Mouse (Mus musculus): ENCODE data around the gene Zfp335. TPM values are rescaled to one million over a fixed set of nuclear protein-coding genes. Genes with fewer than 3 reads are reported as not detected.

Zfp335 gene
- total RNA-seq, 2 experiments from 2014 or later = 16.3 to 25.2 TPM

GRCm38 (mm10) chr2:164845782-164846181, 65.8 kb downstream of the Zfp335 start:
- no peak for ATAC-seq (replicated peaks; ENCODE audit: low FRiP score, poor library complexity, severe bottlenecking)

Other genes with a start within 250 kb of the Zfp335 start
- not detected in 2 replicates for gene Wfdc11, start 237.7 kb downstream of the Zfp335 start, total RNA-seq (2015; ENCODE audit: low replicate concordance)
- not detected in 2 replicates for gene Wfdc11, start 237.7 kb downstream of the Zfp335 start, total RNA-seq (2017; ENCODE audit: low replicate concordance)
- not detected in 2 replicates for gene Wfdc13, start 226.7 kb downstream of the Zfp335 start, total RNA-seq (2015; ENCODE audit: low replicate concordance)
- gene Wfdc13, start 226.7 kb downstream of the Zfp335 start, total RNA-seq (2017; ENCODE audit: low replicate concordance) = not detected in 2 replicates
- not detected in 2 replicates for gene Spint4, start 213.3 kb downstream of the Zfp335 start, total RNA-seq (2015; ENCODE audit: low replicate concordance)
- not detected in 2 replicates for gene Spint4, start 213.3 kb downstream of the Zfp335 start, total RNA-seq (2017; ENCODE audit: low replicate concordance)
- not detected in 2 replicates for gene Spint5, start 196.5 kb downstream of the Zfp335 start, total RNA-seq (2015; ENCODE audit: low replicate concordance)
- gene Spint5, start 196.5 kb downstream of the Zfp335 start, total RNA-seq (2017; ENCODE audit: low replicate concordance) = not detected in 2 replicates
- gene Wfdc3, start 165.8 kb downstream of the Zfp335 start, total RNA-seq (2015; ENCODE audit: low replicate concordance) = 4.2 and 6.1 TPM in 2 replicates
- gene Wfdc3, start 165.8 kb downstream of the Zfp335 start, total RNA-seq (2017; ENCODE audit: low replicate concordance) = 2.3 and 2.8 TPM in 2 replicates
- gene Dnttip1, start 165.8 kb downstream of the Zfp335 start, total RNA-seq (2015; ENCODE audit: low replicate concordance) = 64.6 and 69.2 TPM in 2 replicates
- 44.0 and 58.0 TPM in 2 replicates for gene Dnttip1, start 165.8 kb downstream of the Zfp335 start, total RNA-seq (2017; ENCODE audit: low replicate concordance)
- 1,168 and 1,264 TPM in 2 replicates for gene Ube2c, start 141.9 kb downstream of the Zfp335 start, total RNA-seq (2015; ENCODE audit: low replicate concordance)
- 649 and 1,020 TPM in 2 replicates for gene Ube2c, start 141.9 kb downstream of the Zfp335 start, total RNA-seq (2017; ENCODE audit: low replicate concordance)
- not detected in 2 replicates for gene Tnnc2, start 131.8 kb downstream of the Zfp335 start, total RNA-seq (2015; ENCODE audit: low replicate concordance)
- not detected in 2 replicates for gene Tnnc2, start 131.8 kb downstream of the Zfp335 start, total RNA-seq (2017; ENCODE audit: low replicate concordance)
- not detected in 2 replicates for gene Snx21, start 125.9 kb downstream of the Zfp335 start, total RNA-seq (2015; ENCODE audit: low replicate concordance)
- 0.13 TPM in 1 of 2 replicates, not detected in the other for gene Snx21, start 125.9 kb downstream of the Zfp335 start, total RNA-seq (2017; ENCODE audit: low replicate concordance)
- 23.8 and 30.6 TPM in 2 replicates for gene Acot8, start 106.9 kb downstream of the Zfp335 start, total RNA-seq (2015; ENCODE audit: low replicate concordance)
- 33.6 and 58.4 TPM in 2 replicates for gene Acot8, start 106.9 kb downstream of the Zfp335 start, total RNA-seq (2017; ENCODE audit: low replicate concordance)
- gene Zswim3, start 106.7 kb downstream of the Zfp335 start, total RNA-seq (2015; ENCODE audit: low replicate concordance) = 2.5 and 7.2 TPM in 2 replicates
- gene Zswim3, start 106.7 kb downstream of the Zfp335 start, total RNA-seq (2017; ENCODE audit: low replicate concordance) = 1.3 and 2.3 TPM in 2 replicates
- gene Zswim1, start 89.1 kb downstream of the Zfp335 start, total RNA-seq (2015; ENCODE audit: low replicate concordance) = 1.1 and 5.4 TPM in 2 replicates
- 0.30 TPM in 1 of 2 replicates, not detected in the other for gene Zswim1, start 89.1 kb downstream of the Zfp335 start, total RNA-seq (2017; ENCODE audit: low replicate concordance)
- gene Spata25, start 83.2 kb downstream of the Zfp335 start, total RNA-seq (2015; ENCODE audit: low replicate concordance) = not detected in 2 replicates
- gene Spata25, start 83.2 kb downstream of the Zfp335 start, total RNA-seq (2017; ENCODE audit: low replicate concordance) = not detected in 2 replicates
- 34.0 and 35.3 TPM in 2 replicates for gene Ctsa, start 78.9 kb downstream of the Zfp335 start, total RNA-seq (2015; ENCODE audit: low replicate concordance)
- 38.9 and 43.0 TPM in 2 replicates for gene Ctsa, start 78.9 kb downstream of the Zfp335 start, total RNA-seq (2017; ENCODE audit: low replicate concordance)
- not detected in 2 replicates for gene Neurl2, start 78.3 kb downstream of the Zfp335 start, total RNA-seq (2015; ENCODE audit: low replicate concordance)
- 1.2 TPM in 1 of 2 replicates, not detected in the other for gene Neurl2, start 78.3 kb downstream of the Zfp335 start, total RNA-seq (2017; ENCODE audit: low replicate concordance)
- gene Pltp, start 54.0 kb downstream of the Zfp335 start, total RNA-seq (2015; ENCODE audit: low replicate concordance) = 1.3 and 5.0 TPM in 2 replicates
- 0.23 TPM in 1 of 2 replicates, not detected in the other for gene Pltp, start 54.0 kb downstream of the Zfp335 start, total RNA-seq (2017; ENCODE audit: low replicate concordance)
- gene Pcif1, start 32.5 kb downstream of the Zfp335 start, total RNA-seq (2015; ENCODE audit: low replicate concordance) = 57.7 and 71.3 TPM in 2 replicates
- 36.3 and 42.7 TPM in 2 replicates for gene Pcif1, start 32.5 kb downstream of the Zfp335 start, total RNA-seq (2017; ENCODE audit: low replicate concordance)
- 41.1 and 44.7 TPM in 2 replicates for gene Mmp9, start 29.0 kb upstream of the Zfp335 start, total RNA-seq (2015; ENCODE audit: low replicate concordance)
- gene Mmp9, start 29.0 kb upstream of the Zfp335 start, total RNA-seq (2017; ENCODE audit: low replicate concordance) = 21.5 and 25.3 TPM in 2 replicates
- gene Slc12a5, start 49.0 kb upstream of the Zfp335 start, total RNA-seq (2015; ENCODE audit: low replicate concordance) = not detected in 2 replicates
- gene Slc12a5, start 49.0 kb upstream of the Zfp335 start, total RNA-seq (2017; ENCODE audit: low replicate concordance) = not detected in 2 replicates
- 8.4 and 9.0 TPM in 2 replicates for gene Ncoa5, start 123.1 kb upstream of the Zfp335 start, total RNA-seq (2015; ENCODE audit: low replicate concordance)
- gene Ncoa5, start 123.1 kb upstream of the Zfp335 start, total RNA-seq (2017; ENCODE audit: low replicate concordance) = 13.5 and 20.0 TPM in 2 replicates
- gene Cd40, start 143.9 kb upstream of the Zfp335 start, total RNA-seq (2015; ENCODE audit: low replicate concordance) = 5.0 TPM in 1 of 2 replicates, not detected in the other
- gene Cd40, start 143.9 kb upstream of the Zfp335 start, total RNA-seq (2017; ENCODE audit: low replicate concordance) = 0.08 and 3.6 TPM in 2 replicates
- not detected in 2 replicates for gene 1700025C18Rik, start 179.0 kb upstream of the Zfp335 start, total RNA-seq (2015; ENCODE audit: low replicate concordance)
- gene 1700025C18Rik, start 179.0 kb upstream of the Zfp335 start, total RNA-seq (2017; ENCODE audit: low replicate concordance) = not detected in 2 replicates

Data from erythroid progenitor cell, adult 5-6 weeks (primary cell).